In the genomic region with DNA sequence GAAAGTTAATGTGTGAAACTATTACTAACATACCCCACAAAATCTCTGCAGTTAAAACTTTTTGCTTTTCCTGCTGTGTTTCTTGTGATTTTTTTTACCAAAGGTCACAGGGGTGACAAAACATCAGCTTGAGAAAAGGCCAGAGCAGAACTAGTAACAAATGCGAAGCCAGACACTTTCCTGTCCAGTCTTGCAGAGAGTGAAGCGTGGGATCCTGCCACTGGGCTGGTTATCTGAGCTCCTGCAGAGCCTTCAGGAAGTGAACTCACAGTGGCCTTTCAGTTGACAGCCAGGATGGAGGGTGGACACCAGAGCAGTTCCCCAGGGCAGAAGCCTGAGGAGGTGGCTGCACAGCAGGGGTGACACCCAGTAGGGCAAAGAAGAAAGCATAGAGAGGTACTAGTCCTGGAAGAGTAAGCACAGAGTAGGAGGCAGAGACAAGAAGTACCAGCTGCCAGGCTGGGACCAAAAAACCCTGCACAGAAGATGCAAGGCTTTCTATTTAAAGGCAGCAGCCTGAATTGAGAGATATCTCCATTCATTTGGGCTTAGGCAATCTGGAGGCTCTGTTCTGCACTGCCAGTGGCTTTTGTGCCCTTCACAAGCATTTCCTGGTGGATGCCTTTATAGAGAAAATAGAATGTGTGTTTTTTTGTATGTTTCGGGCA, we compare ENCODE assay signal across 8 mouse cellular contexts.
DNase-seq lines count a peak whose midpoint lies in the region; ATAC-seq lines count a peak whose summit lies in the region.

No protein-coding gene starts in this region.

- H3K4me3 ChIP-seq in forebrain, embryonic 10.5 days: no peak overlapping the region
- H3K4me3 ChIP-seq in forebrain, embryonic 13.5 days: no peak overlapping the region
- no peak overlapping the region for H3K4me3 ChIP-seq in hindbrain, embryonic 11.5 days (ENCODE audit: low read depth, low read length)

- 39% methylated on average over 3 of the region's 3 CpGs for WGBS in forebrain, embryonic 10.5 days
- WGBS in forebrain, embryonic 13.5 days: 37% methylated on average over 3 of the region's 3 CpGs
- 44% methylated on average over 3 of the region's 3 CpGs for WGBS in hindbrain, embryonic 11.5 days

- no peak for DNase-seq in forebrain, embryonic 10.5 days (ENCODE audit: extremely low spot score, low spot score)
- DNase-seq in embryo, embryonic 10.5 days (ENCODE audit: low spot score): peak; percentile 54
- peak; percentile 7 for DNase-seq in heart, postnatal 25 days (ENCODE audit: low spot score)
- peak; percentile 18 to 79 for DNase-seq in left cerebral cortex, postnatal 25 days (ENCODE audit: low spot score in 2 of 2)
- no peak for DNase-seq in hindbrain, embryonic 11.5 days (ENCODE audit: low spot score)
- no peak for DNase-seq in T-cell, adult 2 months (ENCODE audit: low spot score)
- DNase-seq in thymus, postnatal 4 days: no peak

- H3K27me3 ChIP-seq in forebrain, embryonic 10.5 days (ENCODE audit: poor library complexity, severe bottlenecking): no peaks in the 10 kb centered on the region
- H3K27me3 ChIP-seq in forebrain, embryonic 13.5 days: no peaks in the 10 kb centered on the region
- H3K27me3 ChIP-seq in hindbrain, embryonic 11.5 days (ENCODE audit: control insufficient read depth, insufficient read depth, low read length): no peaks in the 10 kb centered on the region

- ATAC-seq in forebrain, embryonic 13.5 days: no peak
- no peak for ATAC-seq in hindbrain, embryonic 11.5 days (ENCODE audit: low FRiP score)

- peaks cover 8% of the 10 kb centered on the region for H3K4me1 ChIP-seq in forebrain, embryonic 10.5 days
- H3K4me1 ChIP-seq in forebrain, embryonic 13.5 days: no peaks in the 10 kb centered on the region
- no peaks in the 10 kb centered on the region for H3K4me1 ChIP-seq in hindbrain, embryonic 11.5 days (replicated peaks; ENCODE audit: control insufficient read depth, insufficient read depth, low read length)

- no peak overlapping the region for H3K9ac ChIP-seq in forebrain, embryonic 13.5 days
- no peak overlapping the region for H3K9ac ChIP-seq in hindbrain, embryonic 11.5 days (ENCODE audit: low read depth, low read length)

- peak overlapping the region; percentile 60; the same call in 1 of the 2 replicates for H3K27ac ChIP-seq in forebrain, embryonic 10.5 days
- H3K27ac ChIP-seq in forebrain, embryonic 13.5 days: no peak overlapping the region
- H3K27ac ChIP-seq in hindbrain, embryonic 11.5 days (ENCODE audit: low read depth, low read length): no peak overlapping the region

- H3K36me3 ChIP-seq in forebrain, embryonic 10.5 days (replicated peaks): no peaks in the 10 kb centered on the region
- H3K36me3 ChIP-seq in forebrain, embryonic 13.5 days (ENCODE audit: poor library complexity, severe bottlenecking): no peaks in the 10 kb centered on the region
- no peaks in the 10 kb centered on the region for H3K36me3 ChIP-seq in hindbrain, embryonic 11.5 days (ENCODE audit: control insufficient read depth, insufficient read depth, low read length)

- H3K9me3 ChIP-seq in forebrain, embryonic 10.5 days: no peaks in the 10 kb centered on the region
- H3K9me3 ChIP-seq in forebrain, embryonic 13.5 days (replicated peaks): no peaks in the 10 kb centered on the region
- no peaks in the 10 kb centered on the region for H3K9me3 ChIP-seq in hindbrain, embryonic 11.5 days (ENCODE audit: control insufficient read depth, low read length)

- intact Hi-C loops in heart, postnatal 25 days (cut with DNase I): no loop called here
- intact Hi-C loops in left cerebral cortex, postnatal 25 days (cut with DNase I): loop anchor here (5.0 kb wide), 1 partner anchor 37 kb away; no protein-coding TSS in a partner anchor

- H3K4me2 ChIP-seq in forebrain, embryonic 13.5 days: no peak overlapping the region
- no peak overlapping the region for H3K4me2 ChIP-seq in hindbrain, embryonic 11.5 days (replicated peaks; ENCODE audit: low read depth, low read length)

Comparison
In these comparisons a context has a peak if more than half of its experiments do, and no peak if none do; other contexts are left out.
1. DNase-seq: peak in embryo, embryonic 10.5 days (single experiment), heart, postnatal 25 days (single experiment) and left cerebral cortex, postnatal 25 days (2 of 2); none in forebrain, embryonic 10.5 days (single experiment), hindbrain, embryonic 11.5 days (single experiment), T-cell, adult 2 months (single experiment) and thymus, postnatal 4 days (single experiment).